Mouse (Mus musculus): ENCODE measurements around the gene Nup54. TPM values are rescaled to one million over a fixed set of nuclear protein-coding genes. Genes with fewer than 3 reads are reported as not detected.
A peak's percentile ranks its signal among the peaks of the same experiment; 100 is the strongest.

The Nup54 gene
- total RNA-seq, 2 experiments from 2014 or later: 8.1 to 8.2 TPM

GRCm38 (mm10) chr5:92383747-92384146 lies 51.3 kb downstream of the Nup54 start:
- intact Hi-C loops (cut with DNase I): no loop called here

GRCm38 (mm10) chr5:92382349-92382679 lies 52.7 kb downstream of the Nup54 start:
- no peak for DNase-seq
- intact Hi-C loops (cut with DNase I): no loop called here

More at GRCm38 (mm10) chr5:92383747-92384146, 51.3 kb downstream of the Nup54 start:
- DNase-seq: peak; percentile 37 to 51

- peak; percentile 38 to 65 for DNase-seq
- intact Hi-C loops (cut with DNase I): loop anchor here (1.0 kb wide), 1 partner anchor 67 kb away; no protein-coding TSS in a partner anchor
Observed at GRCm38 (mm10) chr5:92381550-92382348, 53.3 kb downstream of the Nup54 start.

DNA sequence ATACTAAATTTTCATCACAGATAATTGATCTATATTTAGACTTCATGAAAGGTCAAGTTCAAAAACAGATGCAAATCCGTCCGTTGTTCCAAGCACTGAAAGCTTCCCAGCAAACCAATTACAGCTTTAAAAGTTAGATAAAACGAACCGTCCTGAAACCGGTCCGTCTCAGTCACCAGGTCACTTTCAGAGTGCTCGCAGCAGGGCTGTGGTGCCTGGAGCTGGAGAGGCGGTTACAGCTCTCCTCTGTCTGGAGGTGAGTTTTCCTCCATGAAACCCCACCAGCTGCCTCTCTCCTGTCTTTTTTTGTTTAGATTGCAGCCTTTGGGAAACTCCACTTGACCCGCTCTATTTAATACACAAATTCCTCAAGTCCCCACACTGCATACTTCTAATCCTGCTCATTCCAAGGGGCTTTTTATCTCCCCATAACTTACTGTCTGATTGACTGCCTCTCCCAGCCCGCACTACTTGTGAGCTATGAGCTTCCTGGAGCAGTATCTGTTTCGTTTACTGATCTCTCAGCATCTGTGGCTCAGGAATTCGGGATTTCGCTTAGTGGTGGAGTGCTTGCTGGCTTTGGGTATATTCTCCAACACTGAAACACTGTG lies 58.1 kb downstream of the Nup54 start:
- no peak for DNase-seq
- intact Hi-C loops (cut with DNase I): no loop called here

- intact Hi-C loops (cut with DNase I): no loop called here
- DNase-seq: no peak
Observed at GRCm38 (mm10) chr5:92375368-92375767, 59.7 kb downstream of the Nup54 start.

DNA sequence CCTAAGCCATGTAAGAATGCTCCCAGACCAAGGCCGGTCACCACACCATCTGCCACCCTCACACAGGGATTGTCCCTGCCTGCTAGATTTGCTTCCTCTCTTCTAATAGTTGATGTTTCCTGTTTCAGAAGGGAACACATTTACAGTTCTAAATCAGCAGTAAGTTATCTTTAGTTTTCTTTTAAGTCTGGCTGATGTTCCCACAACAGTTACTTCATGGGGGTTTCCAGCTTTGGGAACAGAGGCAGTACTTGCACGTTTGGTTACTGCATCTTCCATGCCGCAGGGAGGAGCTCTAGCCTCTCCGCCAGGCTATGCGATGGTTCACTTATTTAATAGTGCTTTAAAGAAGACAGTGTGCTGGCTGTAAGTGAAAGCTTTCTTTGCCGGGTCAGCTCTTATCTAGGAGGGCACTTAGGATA lies 60.3 kb downstream of the Nup54 start:
- intact Hi-C loops (cut with DNase I): no loop called here
- DNase-seq: no peak

GRCm38 (mm10) chr5:92372605-92373004 lies 62.4 kb downstream of the Nup54 start:
- no peak for DNase-seq
- intact Hi-C loops (cut with DNase I): no loop called here

- intact Hi-C loops (cut with DNase I): no loop called here
- DNase-seq: no peak
Observed at GRCm38 (mm10) chr5:92371361-92371976, 63.5 kb downstream of the Nup54 start.

- intact Hi-C loops (cut with DNase I): no loop called here
- DNase-seq: no peak
Observed at GRCm38 (mm10) chr5:92370891-92371290, 64.1 kb downstream of the Nup54 start.

- intact Hi-C loops (cut with DNase I): no loop called here
- no peak for DNase-seq
Observed at GRCm38 (mm10) chr5:92370392-92370791, 64.6 kb downstream of the Nup54 start.

DNA sequence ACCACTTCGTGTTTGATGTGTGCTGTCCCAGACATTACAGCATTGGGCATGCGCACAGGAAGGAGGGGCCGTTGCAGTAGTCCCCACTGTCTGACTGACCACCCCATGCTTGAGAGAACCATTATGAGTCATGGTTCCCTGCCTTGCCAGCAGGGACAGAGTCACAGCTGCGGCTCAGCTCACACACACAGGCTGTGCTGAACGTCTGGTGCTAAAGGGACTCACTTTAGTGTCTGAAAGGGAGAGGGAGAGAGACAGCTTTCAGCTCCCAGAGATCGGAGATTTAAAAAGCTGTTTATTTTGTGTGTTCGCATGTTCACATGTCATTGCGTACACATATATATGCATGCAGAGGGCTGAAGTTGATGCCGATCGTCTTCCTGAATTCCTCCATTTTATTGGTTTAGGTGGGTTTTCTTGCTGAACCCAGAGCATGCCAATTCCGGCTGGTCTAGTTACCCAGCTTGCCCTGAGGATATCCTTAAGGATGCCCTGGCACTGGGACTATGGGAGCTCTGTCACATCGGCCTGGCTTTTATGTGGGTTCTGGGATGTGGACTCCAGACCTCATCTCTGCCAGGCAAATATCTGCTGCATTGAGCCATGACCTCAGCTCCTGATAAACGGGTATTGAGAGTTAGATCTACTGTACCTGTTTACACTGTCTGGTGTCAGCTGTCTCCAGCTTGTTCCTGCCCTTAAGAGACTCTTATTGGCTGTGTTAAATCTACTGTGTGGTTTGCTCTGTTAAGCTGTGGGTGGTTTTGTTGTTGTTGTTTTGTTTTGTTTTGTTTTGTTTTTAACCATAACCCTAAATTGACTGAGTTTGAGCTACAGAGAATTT lies 65.6 kb downstream of the Nup54 start:
- DNase-seq: peak in 1 of 2 experiments; percentile 64
- intact Hi-C loops (cut with DNase I): no loop called here

GRCm38 (mm10) chr5:92368392-92368791 lies 66.6 kb downstream of the Nup54 start:
- DNase-seq: no peak
- intact Hi-C loops (cut with DNase I): no loop called here

DNA sequence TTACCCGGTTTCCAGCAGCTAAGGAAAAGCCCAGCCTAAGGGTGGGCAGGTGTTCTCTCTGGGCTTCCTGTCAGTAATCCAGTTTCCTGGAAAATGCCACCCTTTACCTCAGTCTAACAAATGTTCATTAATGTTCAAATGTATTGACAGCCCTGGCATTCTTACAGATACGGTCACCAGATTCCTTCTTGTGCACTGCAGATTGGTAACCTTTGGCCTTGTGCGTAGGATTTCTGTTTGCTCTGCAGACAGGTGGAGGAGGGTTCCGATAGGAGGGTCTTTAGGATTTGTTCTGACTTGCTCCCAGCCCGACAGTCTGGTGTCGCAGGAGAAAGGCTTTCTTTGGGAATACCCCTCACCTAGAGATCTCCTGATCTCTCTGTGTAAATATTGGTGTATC lies 68.5 kb downstream of the Nup54 start:
- no peak for DNase-seq
- intact Hi-C loops (cut with DNase I): no loop called here

Small RNA genes within 50 kb of the gene (microRNA-seq; reads per million reads assigned to microRNA genes)
- 0 reads per million in 2 experiments for gene Mir6415

Other genes starting within 250 kb of the Nup54 start
- gene U90926, start 219.8 kb downstream of the Nup54 start, total RNA-seq (2021): not detected
- gene Ppef2, start 178.9 kb downstream of the Nup54 start, total RNA-seq (2021): not detected
- 1 to 10 TPM; 4.4 to 5.3 TPM for gene Naaa, start 157.0 kb downstream of the Nup54 start, total RNA-seq (2021)
- 10 to 100 TPM; 13.4 to 18.1 TPM for gene Sdad1, start 124.7 kb downstream of the Nup54 start, total RNA-seq (2021)
- gene Cxcl9, start 107.1 kb downstream of the Nup54 start, total RNA-seq (2021): under 1 TPM; 0.41 to 0.47 TPM
- 100 to 1,000 TPM; 384 to 415 TPM for gene Art3, start 103.4 kb downstream of the Nup54 start, total RNA-seq (2021)
- under 1 TPM in 1 of 2 experiments, not detected in 1; 0.23 TPM for gene Cxcl10, start 86.3 kb downstream of the Nup54 start, total RNA-seq (2021)
- 10 to 100 TPM; 69.8 to 76.7 TPM for gene Scarb2, start 71.6 kb upstream of the Nup54 start, total RNA-seq (2021)
- not detected for gene Fam47e, start 119.8 kb upstream of the Nup54 start, total RNA-seq (2021)
- gene Stbd1, start 167.8 kb upstream of the Nup54 start, total RNA-seq (2021): 10 to 100 TPM; 45.5 to 66.2 TPM
- under 1 TPM; 0.42 to 0.61 TPM for gene Ccdc158, start 240.1 kb upstream of the Nup54 start, total RNA-seq (2021)
- gene Shroom3, start 248.2 kb upstream of the Nup54 start, total RNA-seq (2021): under 1 TPM; 0.43 to 0.54 TPM